Mouse (Mus musculus): ENCODE measurements around the gene Fam20a.
A peak's percentile ranks its signal among the peaks of the same experiment; 100 is the strongest.

Fam20a gene

DNA sequence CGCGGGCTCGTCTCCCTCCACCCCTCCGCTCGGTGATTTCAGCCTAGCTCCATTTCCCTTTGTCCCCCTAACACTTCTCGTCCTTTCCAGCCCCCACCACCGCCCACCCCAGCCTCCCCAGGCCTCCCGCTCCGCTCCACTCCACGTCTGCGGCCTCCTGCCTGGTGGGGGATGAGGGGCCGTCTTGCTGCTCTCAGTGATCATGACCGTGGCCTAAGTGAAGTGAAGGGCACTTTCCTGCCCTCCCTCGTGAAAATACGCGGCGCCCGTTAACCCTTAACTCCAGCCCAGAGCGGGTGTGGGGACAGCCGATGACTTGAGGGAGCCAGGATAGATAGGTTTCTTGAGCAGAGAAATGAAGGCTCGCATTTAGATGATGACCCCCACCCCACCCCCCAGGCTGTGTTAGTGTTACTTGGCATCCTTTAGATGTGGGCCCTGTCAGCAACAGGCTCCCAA lies 70.5 kb downstream of the Fam20a start:
- DNase-seq: peak; percentile 29

- DNase-seq: peak; percentile 92
Measured at GRCm38 (mm10) chr11:109650788-109651565, 71.1 kb downstream of the Fam20a start.

GRCm38 (mm10) chr11:109649975-109650701 lies 71.9 kb downstream of the Fam20a start:
- peak; percentile 72 for DNase-seq

DNA sequence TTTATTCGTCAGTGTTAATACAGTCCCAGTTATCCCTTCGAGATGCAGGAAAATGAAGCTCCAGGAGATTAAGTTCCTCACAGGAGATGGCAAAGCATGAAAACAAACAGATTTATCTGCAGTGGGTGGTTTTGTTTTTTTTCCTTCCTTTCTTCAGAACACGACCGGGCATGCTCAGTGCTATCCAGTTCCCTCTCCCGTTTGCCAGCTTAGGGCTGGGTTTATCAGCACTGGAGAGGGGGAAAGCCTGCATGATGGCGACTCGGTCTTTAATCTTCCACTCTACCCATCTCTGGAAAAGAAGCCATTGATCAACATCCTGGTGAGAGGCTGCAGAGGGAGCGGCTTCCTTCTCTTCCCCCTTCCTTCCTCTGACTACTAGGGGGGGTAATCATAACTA lies 72.9 kb downstream of the Fam20a start, which contains the start of gene Prkar1a:
Gene Prkar1a, plus strand, starts transcription at position 200 of the 400 bp plus-strand sequence.
- DNase-seq: no peak

DNA sequence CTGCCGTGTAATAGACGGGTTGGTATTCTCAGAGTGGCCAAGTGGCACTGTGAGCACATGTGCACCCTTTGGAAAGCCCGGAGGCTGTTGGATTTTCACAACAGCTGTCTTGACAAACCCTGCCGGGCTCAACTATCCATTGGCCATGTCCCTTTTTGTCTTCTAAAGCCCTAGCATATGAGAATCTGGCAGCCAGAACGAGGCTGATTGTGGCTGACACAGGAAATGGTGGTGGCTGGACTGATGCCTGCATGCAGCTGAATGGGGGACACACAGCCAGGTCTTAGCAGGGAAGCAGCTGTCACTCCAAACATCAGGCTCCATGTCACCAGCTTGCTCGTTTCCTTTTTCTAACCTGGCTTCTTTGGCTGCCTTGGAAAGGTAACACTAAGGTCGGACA lies 73.6 kb downstream of the Fam20a start:
- no peak for DNase-seq

- DNase-seq: no peak
Measured at GRCm38 (mm10) chr11:109641498-109642222, 80.4 kb downstream of the Fam20a start.

- DNase-seq: no peak
Measured at GRCm38 (mm10) chr11:109635871-109636395, 86.1 kb downstream of the Fam20a start.

- no peak for DNase-seq
Measured at GRCm38 (mm10) chr11:109634928-109635327, 87.2 kb downstream of the Fam20a start.

DNA sequence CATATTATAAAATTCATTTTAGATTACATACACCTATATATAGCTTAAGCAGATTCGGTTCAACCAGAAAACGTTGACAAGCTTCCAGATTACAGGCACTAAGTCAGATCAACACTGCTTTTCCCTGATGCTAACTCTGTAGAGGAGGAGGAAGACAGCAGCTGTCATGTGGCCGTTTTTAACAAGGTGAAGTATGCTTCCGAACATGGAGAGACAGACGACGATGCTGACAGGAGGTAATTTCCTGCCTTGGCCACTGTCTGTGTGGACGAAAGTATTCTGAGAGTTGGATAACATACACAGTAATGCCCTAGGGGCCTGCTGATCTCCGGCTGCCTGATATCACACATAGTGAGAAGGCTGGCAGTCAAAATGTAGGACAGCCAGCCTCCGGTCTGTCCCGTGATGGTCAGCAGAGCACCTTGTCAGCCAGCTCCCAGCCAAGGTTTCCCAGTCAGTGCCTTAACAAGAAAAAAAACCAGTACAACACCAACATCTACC lies 93.0 kb downstream of the Fam20a start:
- DNase-seq: no peak

GRCm38 (mm10) chr11:109628099-109628498 lies 94.0 kb downstream of the Fam20a start:
- no peak for DNase-seq

DNA sequence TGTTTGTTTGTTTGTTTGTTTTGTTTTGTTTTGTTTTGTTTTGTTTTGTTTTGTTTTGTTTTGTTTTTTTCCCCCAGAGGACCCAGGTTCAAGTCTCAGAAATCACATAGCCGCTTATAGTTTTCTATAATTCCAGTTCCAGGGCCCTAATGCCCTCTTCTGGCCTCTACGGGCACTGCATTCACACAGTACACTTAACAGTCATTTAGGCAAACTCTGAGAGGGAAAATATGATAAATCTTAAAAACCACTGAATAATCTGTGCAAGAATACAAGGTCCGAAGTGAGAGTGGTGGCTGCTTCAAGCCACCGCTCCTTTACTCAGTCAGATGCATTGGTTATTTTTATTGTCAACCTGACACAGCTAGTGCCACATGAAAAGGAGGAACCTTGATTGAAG lies 94.4 kb downstream of the Fam20a start:
- no peak for DNase-seq

GRCm38 (mm10) chr11:109623238-109623637 lies 98.8 kb downstream of the Fam20a start:
- no peak for DNase-seq

DNA sequence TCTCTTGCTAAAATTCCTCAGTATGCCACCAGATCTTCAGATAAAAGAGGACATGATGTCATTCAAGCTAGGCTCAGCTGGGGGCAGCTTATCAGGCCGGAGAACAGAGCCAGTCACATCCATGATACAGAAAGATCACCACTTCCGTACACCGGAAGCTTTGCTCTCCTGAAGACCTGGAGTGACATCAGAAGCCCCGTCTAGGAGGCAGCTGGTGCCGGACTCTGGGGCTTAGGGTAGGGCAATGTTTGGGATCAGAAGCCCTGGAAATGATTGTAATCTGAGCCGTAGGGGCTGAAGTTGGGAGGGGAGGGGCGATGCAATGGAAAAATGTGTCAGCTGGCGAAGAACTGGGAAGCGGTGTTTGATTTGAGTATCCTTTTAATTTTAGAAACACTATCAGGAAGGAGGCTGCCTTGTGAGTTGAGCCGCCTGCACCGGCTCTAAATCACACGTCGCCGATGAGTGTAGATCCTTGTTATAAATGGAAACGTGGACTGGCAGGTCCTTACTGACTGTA lies 99.5 kb downstream of the Fam20a start:
- peak; percentile 18 for DNase-seq

- DNase-seq: peak; percentile 73
Measured at GRCm38 (mm10) chr11:109621183-109621582, 100.9 kb downstream of the Fam20a start.

DNA sequence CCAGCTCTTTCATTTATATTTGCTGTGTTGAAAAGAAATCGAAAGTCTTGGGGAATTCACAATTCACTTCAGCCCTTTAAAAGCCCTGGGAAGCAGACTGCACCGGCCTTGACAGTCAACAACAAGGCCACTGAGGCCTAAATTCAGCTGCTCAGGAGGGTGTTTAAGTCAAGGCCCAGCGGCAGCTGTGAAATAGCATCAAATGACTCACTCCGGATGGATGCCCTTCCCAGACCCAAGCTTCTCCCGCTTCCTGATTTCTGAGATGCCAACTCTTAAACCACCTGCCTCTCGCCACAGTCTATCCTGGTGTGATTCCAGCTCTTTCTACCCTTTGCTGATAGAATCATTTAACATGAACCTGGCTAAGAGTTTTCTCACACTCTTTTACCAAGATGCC lies 101.7 kb downstream of the Fam20a start:
- DNase-seq: no peak
